Mouse (Mus musculus) thymus, postnatal 4 days (tissue): ENCODE measurements around the gene Atic.

Experiments used
- DNase-seq: peaks from one replicate; pipeline ENCODE4 v3.0.0; 2021

Gene Atic

DNA sequence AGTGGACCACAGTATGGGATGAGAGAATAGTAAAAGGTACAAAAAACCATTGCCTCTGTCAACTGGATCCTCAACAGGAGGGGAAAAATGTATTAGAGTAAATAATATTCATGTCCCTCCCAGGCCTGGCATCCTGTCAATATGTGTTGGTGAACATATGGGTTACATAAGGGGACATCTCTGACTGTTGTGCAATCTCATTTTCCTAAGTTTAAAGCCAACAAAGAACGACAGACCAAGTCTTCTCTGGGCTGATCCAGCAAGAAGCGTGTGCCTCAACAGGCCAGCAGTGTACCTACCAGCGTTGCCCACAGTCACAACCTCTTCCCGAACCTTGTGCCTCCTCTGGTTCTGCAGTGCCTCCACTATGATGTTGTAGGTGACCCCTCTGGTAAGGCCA, 38.4 kb downstream of the Atic start:
- DNase-seq, result no peak

DNA sequence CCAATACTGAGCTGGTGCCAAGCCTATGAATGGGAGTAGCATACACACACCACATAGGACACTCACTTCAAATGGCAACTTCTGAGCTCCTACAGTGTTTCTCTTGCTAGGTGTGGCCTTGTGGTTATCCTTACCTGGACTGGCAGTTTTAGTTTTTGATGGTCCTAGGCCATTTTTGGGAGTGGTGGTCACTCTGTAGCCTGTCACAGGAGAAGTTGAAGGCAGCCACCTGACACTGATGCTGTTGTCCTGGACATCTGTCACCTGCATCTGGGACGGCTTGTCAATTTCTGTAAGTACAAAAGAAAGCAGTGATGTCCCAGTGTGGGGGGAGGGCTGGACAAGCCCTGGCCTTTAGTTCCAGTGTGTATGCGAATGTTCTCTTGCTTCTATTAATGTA, 48.8 kb downstream of the Atic start:
- DNase-seq, result no peak

DNA sequence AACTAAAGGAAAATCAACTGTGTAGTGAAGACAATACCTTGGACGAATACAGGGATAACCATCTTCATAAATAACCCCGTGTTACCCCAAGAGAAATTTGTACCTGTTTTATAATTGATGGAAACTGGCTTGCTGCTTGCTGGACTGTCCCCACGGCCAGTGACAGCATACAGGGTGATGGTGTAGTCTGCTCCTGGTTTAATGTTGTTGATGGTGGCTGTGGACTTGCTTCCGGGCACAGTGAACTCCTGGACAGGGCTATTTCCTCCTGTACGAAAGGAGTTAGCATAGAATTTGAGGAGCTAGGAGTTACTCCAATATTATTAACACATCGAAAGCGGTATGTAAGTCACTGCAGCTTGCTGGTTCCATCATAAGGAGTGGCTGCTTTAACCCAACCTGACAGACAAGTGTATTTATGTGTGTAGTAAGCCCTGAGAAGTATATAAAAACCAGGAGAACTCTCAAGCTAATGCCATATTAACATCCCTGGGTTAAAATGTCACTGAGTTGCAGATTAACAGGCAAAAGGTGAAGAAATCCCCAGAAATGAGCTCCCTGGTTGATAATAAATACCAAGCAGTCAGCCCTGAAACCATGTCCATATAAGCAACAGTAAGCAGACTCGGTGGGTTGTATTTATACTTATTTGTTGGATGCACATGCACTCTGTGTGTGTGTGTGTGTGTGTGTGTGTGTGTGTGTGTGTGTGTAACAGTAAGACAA, 49.8 kb downstream of the Atic start:
- DNase-seq, result no peak

DNA sequence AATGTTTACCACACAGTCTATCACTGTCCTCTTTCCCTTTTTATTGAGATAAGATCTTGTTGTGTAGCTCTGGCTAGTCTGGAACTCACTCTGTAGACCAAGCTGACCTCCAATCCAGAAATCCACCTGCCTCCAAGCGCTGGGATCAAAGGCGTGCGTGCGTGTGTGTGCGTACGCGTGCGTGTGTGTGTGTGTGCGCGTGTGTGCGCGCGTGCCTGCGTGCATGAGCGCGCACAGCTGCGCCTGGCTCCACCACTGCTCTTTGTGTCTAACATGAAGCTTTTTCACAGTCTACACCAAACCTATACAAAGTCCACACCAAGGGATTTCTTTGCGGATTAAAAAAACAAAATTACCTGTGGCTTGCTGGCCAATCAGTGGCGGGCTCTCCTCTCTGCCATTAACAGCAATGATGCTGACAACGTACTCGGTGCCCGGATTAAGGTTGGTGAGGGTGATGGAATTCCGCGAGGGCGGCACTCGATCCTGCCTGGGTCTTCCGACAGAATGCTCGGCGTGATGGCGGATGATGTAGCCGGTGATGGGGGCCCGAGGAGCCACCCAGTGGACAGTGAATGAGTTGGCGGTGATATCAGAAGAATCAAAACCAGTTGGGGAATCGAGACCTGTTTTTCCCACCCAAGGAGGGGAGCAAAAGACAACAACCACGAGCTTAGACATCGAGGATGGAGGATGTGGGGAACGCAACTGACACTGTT, 52.3 kb downstream of the Atic start:
- DNase-seq, result no peak

DNA sequence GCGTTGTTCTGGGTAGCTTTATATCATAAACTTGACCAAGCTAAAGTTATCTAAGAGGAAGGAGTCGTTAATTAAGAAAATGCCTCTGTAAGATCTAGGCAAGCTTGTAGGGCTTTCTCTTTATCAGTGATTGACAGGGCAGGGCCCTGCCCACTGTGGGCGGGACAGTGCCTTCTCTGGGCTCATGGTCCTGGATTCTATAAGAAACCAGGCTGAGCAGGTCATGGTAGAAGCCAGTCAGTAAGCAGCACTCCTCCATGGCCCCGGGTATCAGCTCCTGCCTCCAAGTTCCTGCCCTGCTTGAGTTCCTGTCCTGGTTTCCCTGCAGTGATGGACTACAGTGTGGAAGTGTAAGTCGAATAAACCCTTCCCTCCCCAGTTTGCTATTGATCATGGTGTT, 53.0 kb downstream of the Atic start:
- no peak for DNase-seq

DNA sequence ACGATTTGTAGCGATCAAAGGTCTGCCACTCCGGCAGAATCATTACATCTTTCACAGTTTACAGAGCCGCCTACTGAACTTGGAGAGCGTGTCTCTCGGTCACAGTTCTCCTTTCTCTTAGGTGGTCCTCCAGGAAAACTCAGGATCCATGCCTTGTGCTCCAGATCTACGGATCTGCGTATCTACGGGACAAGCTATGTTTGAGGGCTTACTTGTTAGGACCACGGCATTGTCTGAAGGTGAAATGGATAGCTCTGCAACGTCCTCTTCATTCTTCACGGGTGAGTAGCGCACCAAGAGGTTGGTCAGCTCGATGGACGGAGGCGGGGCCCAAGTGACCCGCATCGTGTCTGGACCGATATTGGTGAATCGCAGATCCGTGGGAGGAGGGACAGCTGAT, 55.3 kb downstream of the Atic start:
- DNase-seq, result no peak

DNA sequence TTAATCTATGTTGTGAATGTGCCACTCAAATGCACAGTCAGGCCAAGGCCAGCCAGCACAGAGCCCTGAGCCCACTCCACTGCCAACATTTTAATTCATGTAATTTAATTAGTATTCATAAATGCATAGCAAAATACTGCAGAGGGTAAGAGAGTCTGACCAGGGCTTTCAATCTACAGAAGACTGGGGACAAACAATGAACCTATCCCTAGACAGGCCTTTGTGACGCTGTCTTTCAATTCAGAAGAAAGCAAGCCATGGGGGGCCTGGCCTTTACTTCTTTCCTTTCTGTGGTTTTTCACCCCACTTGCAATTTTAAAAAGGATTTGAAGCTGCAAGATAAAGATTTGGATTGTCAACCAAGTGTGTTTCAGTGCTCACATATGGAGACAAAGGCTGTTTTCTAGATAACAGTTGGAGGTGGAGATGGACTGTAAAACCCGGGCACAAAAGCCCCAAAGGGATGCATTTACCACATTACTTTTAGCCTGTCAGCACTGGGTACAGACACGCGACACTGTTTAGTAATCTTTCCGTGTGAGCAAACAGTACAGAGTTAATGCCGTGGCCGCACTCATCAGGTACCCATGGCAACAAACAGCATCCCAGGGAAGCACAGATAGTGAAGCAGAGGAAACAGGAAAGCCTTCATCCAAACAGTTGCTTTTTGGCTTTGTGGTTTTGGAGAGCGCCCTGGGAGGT, 57.7 kb downstream of the Atic start:
- DNase-seq, result no peak

DNA sequence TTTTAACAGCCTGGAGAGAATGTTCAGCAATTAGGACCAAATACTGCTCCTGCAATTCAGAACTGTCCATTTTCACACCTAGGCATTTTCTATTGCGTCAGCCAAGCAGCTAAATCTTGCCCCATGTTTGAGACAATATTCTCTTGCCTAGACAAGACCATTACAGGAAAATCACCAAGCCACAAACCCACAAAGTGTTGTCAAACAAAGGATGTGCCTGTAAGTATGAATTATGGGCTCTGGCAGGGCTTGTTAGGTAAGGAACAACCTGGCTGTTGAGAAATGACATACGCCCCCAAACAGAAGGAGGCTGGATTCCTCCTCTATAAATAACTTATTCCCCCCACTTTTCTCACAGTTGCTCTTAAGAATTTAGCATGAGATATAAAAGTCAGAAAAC, 64.6 kb downstream of the Atic start:
- DNase-seq, result no peak

DNA sequence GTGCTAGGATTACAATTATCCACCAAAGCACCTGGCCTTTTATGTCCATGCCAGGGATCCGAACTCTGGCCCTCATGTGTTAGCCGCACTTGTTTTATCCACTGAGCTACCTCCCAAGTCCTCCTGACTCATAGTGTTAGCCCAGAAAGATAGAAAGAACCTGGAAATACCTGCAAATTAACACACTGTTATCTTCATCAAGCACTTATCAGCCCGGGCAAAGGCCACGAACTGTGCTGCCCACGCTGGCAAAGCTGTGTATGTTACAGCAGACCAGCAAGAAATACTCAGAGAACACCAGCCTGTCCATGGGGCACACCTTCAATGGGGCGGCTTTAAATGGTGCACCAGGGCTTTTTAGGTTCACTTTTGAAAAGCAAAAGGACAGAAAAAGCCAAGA, 66.7 kb downstream of the Atic start:
- DNase-seq, result no peak
